Mouse (Mus musculus) hindbrain, embryonic 11.5 days (tissue): Measurements from ENCODE around the gene Myod1. TPM values are rescaled to one million over a fixed set of nuclear protein-coding genes. Genes with fewer than 3 reads are reported as not detected.

ENCODE experiments used
- ATAC-seq: fragments of 200-750 bp; cut with Nextera tagmentation; 2 replicates; pipeline ENCODE4 v1.8.0; 2017; ENCODE audit warnings: mild to moderate bottlenecking, moderate TSS enrichment, moderate library complexity; ENCODE audit not compliant: low FRiP score
- DNase-seq: peaks from one replicate; pipeline ENCODE4 v3.0.0-alpha.2; 2015; ENCODE audit warnings: low spot score
- H3K27ac ChIP-seq: fragments of 300-500 bp; sonication (generic); 2 replicates; pipeline ENCODE4 v1.5.1; 2014; ENCODE audit warnings: mild to moderate bottlenecking, low read depth, low read length
- H3K27me3 ChIP-seq: fragments of 300-500 bp; sonication (generic); 2 replicates; pipeline ENCODE4 v1.6.1; 2014; ENCODE audit warnings: mild to moderate bottlenecking, low read length, moderate library complexity, mixed read lengths; ENCODE audit not compliant: control insufficient read depth, insufficient read depth
- H3K36me3 ChIP-seq: fragments of 300-500 bp; sonication (generic); 2 replicates; pipeline ENCODE4 v1.6.1; 2014; ENCODE audit warnings: mild to moderate bottlenecking, low read length, moderate library complexity, mixed read lengths; ENCODE audit not compliant: control insufficient read depth, insufficient read depth
- H3K4me1 ChIP-seq: fragments of 300-500 bp; sonication (generic); replicated peaks from 2 replicates; pipeline ENCODE4 v1.6.1; 2014; ENCODE audit warnings: low read length, mixed read lengths; ENCODE audit not compliant: control insufficient read depth, insufficient read depth
- H3K4me2 ChIP-seq: fragments of 300-500 bp; sonication (generic); replicated peaks from 2 replicates; pipeline ENCODE4 v1.6.1; 2014; ENCODE audit warnings: mild to moderate bottlenecking, low read depth, low read length
- H3K4me3 ChIP-seq: fragments of 300-500 bp; sonication (generic); 2 replicates; pipeline ENCODE4 v1.5.1; 2014; ENCODE audit warnings: low read depth, low read length
- H3K9ac ChIP-seq: fragments of 300-500 bp; sonication (generic); 2 replicates; pipeline ENCODE4 v1.6.1; 2014; ENCODE audit warnings: low read depth, low read length
- H3K9me3 ChIP-seq: fragments of 300-500 bp; sonication (generic); 2 replicates; pipeline ENCODE4 v1.6.1; 2016; ENCODE audit warnings: low read length; ENCODE audit not compliant: control insufficient read depth
- WGBS: fragments of 180-500 bp; shearing (Covaris S2); extraction: QIAGEN DNeasy Blood & Tissue Kit; methylation state at CpG from one replicate; pipeline ENCODE4 v1.1.7; 2014; 5-methylcytosine and 5-hydroxymethylcytosine counted together
- polyA plus RNA-seq: library from polyadenylated mRNA; unstranded; fragments of >200 nt; fragmentation: Nextera tagmentation; extraction: Ambion mirVana; gene quantifications from 2 replicates; pipeline ENCODE4 v1.2.1, GENCODE M21; 2014

The Myod1 gene
- polyA plus RNA-seq, 1 experiment from 2014 or later: 1.2 TPM

DNA sequence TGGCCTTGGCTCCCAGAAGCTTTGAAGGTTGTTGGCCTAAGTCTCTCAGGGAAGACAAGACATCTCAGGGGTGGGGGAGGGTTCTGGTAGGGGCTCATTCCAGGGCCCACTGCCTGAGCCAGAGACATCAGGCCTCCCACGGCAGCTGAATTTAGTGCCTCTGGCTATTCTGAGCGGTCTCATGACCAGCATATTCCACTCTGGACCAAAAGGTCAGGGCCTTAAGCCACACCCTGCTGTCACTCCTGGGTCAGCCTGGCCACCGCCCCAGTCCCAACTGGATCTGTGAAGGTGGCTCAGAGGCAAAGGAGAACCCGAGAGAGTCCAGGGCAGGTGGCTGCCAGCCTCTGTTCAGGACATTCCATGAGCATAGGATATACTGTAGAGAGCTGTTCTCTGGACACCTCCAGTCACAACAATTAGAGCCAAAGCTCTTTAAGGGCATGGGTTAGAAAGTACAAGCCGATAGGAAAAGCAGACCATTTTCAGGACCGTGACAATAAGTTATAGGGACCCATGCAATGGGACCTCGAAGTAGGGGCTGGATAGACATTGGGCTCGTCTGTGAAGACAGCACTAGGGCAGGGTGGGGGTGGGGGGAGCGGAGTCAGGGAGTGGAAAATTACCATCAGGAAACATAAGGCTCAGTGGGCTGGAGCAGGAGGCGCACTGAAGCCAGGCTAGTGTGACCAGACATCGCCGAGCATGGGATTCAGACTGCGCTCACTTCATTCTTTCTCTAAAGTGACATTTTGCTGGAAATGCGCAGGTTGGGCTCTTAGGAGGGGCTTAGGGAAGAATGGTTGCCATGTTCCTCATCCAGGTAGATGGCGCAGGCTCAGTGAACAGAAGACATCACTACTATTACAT is 27.6 kb downstream of the Myod1 start:
- WGBS: 84% methylated on average over 15 of the region's 15 CpGs
- ATAC-seq (no peak), DNase-seq (no peak)
- H3K9me3 ChIP-seq: no peaks in the 10 kb centered on the region
- no peak overlapping the region for H3K27ac ChIP-seq
- H3K9ac ChIP-seq: no peak overlapping the region
- no peak overlapping the region for H3K4me2 ChIP-seq
- no peaks in the 10 kb centered on the region for H3K4me1 ChIP-seq
- no peak overlapping the region for H3K4me3 ChIP-seq
- peaks cover 9% of the 10 kb centered on the region for H3K27me3 ChIP-seq
- no peaks in the 10 kb centered on the region for H3K36me3 ChIP-seq

DNA sequence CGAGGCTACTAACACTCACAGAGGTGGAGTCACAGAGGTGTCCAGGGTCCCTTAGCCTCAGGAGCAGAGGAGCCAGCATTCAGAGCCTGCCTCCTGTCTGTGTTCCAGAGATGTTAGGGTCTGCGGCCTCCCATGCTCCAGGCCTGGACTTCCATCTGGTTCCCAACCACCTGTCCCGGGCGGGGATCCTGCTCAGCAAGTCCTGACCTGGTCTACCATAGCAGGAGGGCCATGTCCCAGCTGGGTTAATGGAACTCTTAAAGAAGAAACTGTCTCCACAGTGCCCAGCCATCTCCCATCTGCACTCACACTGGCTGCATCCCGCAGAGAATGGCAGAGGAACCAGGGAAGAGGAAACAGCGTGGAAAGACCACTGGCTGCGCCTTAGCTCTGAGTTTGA is 28.5 kb downstream of the Myod1 start:
- H3K27me3 ChIP-seq: peaks cover 2% of the 10 kb centered on the region
- no peak overlapping the region for H3K4me3 ChIP-seq
- no peaks in the 10 kb centered on the region for H3K4me1 ChIP-seq
- no peak overlapping the region for H3K4me2 ChIP-seq
- no peaks in the 10 kb centered on the region for H3K36me3 ChIP-seq
- no peak for DNase-seq
- H3K9me3 ChIP-seq: no peaks in the 10 kb centered on the region
- ATAC-seq: no peak
- no peak overlapping the region for H3K27ac ChIP-seq
- 85% methylated on average over 7 of the region's 7 CpGs for WGBS
- no peak overlapping the region for H3K9ac ChIP-seq

DNA sequence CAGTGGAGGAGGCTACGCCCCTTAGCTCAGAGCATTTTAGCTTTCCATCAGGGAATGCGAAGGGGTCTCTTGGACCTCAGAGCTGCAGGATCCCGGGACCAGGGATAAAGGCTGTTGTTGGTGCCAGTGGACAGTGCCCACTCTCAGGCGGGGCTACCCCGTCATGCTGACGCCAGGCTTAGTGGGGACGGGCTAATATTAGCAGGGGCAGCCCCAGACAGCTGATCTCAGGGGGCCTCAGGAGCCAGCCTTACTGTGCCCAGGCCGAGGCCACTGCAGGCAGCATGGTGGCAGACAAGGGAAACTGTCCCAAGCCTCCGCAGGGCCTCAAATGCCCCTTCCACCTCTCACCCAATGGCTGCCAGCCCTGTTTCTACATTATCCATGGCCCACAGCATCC is 32.3 kb downstream of the Myod1 start:
- 91% methylated on average over 9 of the region's 9 CpGs for WGBS

DNA sequence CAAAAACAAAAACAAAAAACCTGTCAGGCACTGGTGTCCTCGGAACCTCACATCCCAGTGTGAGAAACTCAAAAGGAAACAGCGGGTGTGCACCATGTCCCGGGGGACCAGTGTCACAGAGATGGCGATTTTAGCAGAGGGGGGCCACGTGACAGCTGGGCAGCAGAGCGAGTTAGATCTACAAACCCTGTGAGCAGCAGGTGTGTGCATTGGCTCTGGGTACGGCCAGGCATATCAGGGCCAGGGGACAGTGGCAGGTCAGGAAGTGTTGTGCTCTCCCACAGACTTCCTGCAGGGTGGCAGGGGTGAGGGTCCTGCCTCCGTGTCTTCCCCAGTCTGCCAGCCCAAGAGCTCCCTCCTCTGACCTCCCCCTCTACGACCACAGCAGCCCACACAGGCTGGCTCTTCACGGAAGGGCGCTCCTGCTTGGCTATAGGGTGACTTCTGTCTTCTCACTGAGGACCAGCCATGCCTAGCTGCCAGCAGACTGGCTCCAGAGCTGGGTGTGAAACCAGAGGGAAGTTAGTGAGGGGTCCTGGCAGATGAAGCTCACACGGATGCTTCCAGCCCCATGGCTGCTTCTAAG is 33.0 kb downstream of the Myod1 start:
- ATAC-seq (no peak), DNase-seq (no peak)
- Histone ChIP-seq H3K9me3 (no peaks in the 10 kb centered on the region), H3K4me1 (no peaks in the 10 kb centered on the region), H3K4me3 (no peak overlapping the region), H3K27me3 (no peaks in the 10 kb centered on the region), H3K27ac (no peak overlapping the region), H3K9ac (no peak overlapping the region), H3K4me2 (no peak overlapping the region), H3K36me3 (no peaks in the 10 kb centered on the region)
- 41% methylated on average over 12 of the region's 12 CpGs for WGBS

More for the DNA sequence above, 32.3 kb downstream of the Myod1 start:
- no peak for ATAC-seq
- no peak overlapping the region for H3K4me3 ChIP-seq
- H3K4me2 ChIP-seq: no peak overlapping the region
- no peaks in the 10 kb centered on the region for H3K9me3 ChIP-seq
- no peak overlapping the region for H3K9ac ChIP-seq
- H3K27ac ChIP-seq: no peak overlapping the region
- no peak for DNase-seq
- H3K27me3 ChIP-seq: no peaks in the 10 kb centered on the region
- H3K4me1 ChIP-seq: no peaks in the 10 kb centered on the region
- no peaks in the 10 kb centered on the region for H3K36me3 ChIP-seq

DNA sequence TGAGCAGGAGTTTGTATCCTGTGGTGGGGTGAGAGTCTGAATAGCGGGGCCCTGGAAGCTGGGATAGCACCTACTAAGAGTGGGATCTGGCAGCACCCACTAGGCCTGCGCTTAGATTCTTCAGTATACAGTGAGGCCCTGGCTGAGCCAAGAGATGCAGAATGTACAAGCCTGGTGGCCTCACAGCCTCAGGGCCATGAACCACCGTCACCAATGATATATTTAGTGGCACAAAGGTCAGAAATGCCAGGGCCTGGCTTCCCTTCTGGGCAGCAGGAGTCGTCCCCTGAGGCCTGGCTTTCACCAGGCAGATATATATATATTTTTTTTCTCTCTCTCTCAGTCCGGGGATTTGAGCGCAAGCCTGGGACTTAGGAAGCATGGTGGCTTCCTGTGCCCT is 34.5 kb downstream of the Myod1 start:
- no peak overlapping the region for H3K4me2 ChIP-seq
- ATAC-seq: no peak
- DNase-seq: no peak
- H3K4me1 ChIP-seq: no peaks in the 10 kb centered on the region
- no peak overlapping the region for H3K9ac ChIP-seq
- no peaks in the 10 kb centered on the region for H3K9me3 ChIP-seq
- no peak overlapping the region for H3K27ac ChIP-seq
- no peaks in the 10 kb centered on the region for H3K27me3 ChIP-seq
- 84% methylated on average over 6 of the region's 6 CpGs for WGBS
- H3K4me3 ChIP-seq: no peak overlapping the region
- no peaks in the 10 kb centered on the region for H3K36me3 ChIP-seq

DNA sequence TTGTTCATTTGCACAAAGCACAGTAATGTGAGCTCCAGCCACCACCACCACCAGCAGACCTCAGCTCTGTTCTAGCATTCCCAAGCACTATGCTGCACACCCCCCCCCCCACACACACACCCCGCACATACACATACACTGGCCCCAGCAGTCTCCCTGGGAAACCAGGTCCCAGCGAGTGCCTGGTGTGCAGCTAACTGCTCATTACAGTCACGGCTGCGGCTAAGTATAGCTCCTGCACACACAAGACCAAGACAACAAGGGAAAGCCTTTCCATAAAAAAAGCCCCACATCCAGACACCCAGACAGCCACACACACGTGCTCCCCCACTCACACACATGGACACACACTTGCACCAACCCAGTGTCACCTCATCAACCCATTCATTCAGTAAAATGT is 36.5 kb downstream of the Myod1 start:
- Histone ChIP-seq H3K4me2 (no peak overlapping the region), H3K4me3 (no peak overlapping the region), H3K4me1 (no peaks in the 10 kb centered on the region), H3K9ac (no peak overlapping the region), H3K27ac (no peak overlapping the region), H3K9me3 (no peaks in the 10 kb centered on the region), H3K36me3 (no peaks in the 10 kb centered on the region), H3K27me3 (no peaks in the 10 kb centered on the region)
- DNase-seq: no peak
- ATAC-seq: no peak
- WGBS: 82% methylated on average over 5 of the region's 5 CpGs

DNA sequence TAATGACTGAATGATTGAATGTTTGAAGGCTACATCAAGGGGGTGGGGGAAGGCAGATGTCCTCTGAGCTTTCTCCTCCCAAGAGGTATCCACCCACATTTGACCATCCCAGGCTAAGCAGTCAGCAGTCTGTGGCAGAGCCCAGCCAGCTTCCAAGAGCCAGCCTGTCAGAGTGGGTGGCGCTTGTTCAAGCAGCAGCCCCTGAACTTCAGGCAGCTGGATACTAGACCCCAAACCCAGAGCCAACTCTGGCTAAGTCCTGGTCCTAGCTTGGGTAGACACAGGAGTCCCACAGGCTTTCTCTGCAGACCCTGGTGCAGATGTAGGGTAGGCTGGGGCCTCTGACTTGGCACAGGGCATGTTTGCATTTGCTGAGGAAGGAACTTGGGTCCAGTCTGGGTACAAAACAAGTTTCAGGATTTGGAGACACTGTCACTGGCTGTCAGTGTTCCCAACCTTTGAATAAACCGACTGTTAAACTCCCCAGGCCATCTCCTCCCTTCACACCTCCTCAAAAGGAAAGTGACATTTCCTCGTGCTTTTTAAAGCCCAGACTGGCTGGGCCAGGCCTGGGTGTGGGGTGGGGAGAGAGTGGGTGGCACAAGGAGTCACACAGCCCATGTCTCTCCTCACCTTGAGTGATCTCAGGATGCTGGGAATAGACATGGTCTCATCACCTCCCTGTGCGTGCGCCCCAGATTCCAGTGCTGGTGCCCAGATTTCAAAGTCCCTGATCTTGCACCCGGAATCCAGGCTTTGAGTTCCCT is 37.9 kb downstream of the Myod1 start:
- 79% methylated on average over 6 of the region's 6 CpGs for WGBS
- no peaks in the 10 kb centered on the region for H3K9me3 ChIP-seq
- no peaks in the 10 kb centered on the region for H3K36me3 ChIP-seq
- no peaks in the 10 kb centered on the region for H3K27me3 ChIP-seq
- no peaks in the 10 kb centered on the region for H3K4me1 ChIP-seq
- H3K4me2 ChIP-seq: no peak overlapping the region
- no peak overlapping the region for H3K27ac ChIP-seq
- ATAC-seq: no peak
- H3K4me3 ChIP-seq: no peak overlapping the region
- no peak for DNase-seq
- H3K9ac ChIP-seq: no peak overlapping the region

DNA sequence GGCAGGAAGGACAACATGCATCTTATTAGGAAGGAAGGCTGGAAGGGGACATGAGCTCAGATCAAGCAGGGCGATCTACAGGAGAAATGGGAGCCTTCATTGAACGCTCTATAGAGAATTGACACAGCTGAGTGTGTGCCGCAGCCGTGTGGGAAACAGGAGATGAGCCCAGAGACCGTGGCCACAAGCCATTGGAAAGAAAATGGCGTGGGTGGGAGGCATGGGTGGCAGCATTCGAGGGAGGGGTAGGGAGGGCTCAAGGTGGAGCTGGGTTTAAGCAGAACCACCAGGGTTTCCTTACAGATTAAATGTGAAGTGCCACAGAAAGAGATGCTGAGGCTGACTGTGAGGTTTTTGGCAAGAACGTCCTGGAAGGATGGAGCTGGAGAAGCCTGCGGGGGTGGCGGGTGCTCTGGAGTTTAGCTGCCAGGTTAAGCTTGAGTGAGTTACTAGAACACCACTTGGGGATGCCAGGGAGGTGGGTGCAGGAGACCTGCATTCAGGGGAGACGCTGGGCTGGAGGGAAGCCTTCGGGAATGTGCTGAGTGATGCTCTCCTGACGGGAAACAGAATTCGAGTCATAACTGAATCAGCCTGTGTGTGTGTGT is 39.6 kb downstream of the Myod1 start:
- WGBS: 80% methylated on average over 14 of the region's 14 CpGs

More for the DNA sequence above, 39.6 kb downstream of the Myod1 start:
- no peaks in the 10 kb centered on the region for H3K36me3 ChIP-seq
- no peak for DNase-seq
- no peak overlapping the region for H3K27ac ChIP-seq
- no peak overlapping the region for H3K9ac ChIP-seq
- ATAC-seq: no peak
- H3K27me3 ChIP-seq: no peaks in the 10 kb centered on the region
- H3K4me2 ChIP-seq: no peak overlapping the region
- H3K9me3 ChIP-seq: no peaks in the 10 kb centered on the region
- H3K4me1 ChIP-seq: no peaks in the 10 kb centered on the region
- no peak overlapping the region for H3K4me3 ChIP-seq
